Mouse (Mus musculus) cerebellum, adult 11-12 months (tissue): ENCODE measurements around the gene Gm9376.

Experiments
- DNase-seq: peaks from one replicate; pipeline ENCODE4 v3.0.0; 2022

The Gm9376 gene

GRCm38 (mm10) chr14:118266660-118267059, at the start of gene Gm9376:
Gene Gm9376, plus strand, starts transcription at chr14:118266960.
- no peak for DNase-seq

- no peak for DNase-seq
Observed at GRCm38 (mm10) chr14:118220885-118221284, 45.9 kb upstream of the Gm9376 start.

- DNase-seq: no peak
Observed at GRCm38 (mm10) chr14:118225061-118225743, 41.6 kb upstream of the Gm9376 start.

GRCm38 (mm10) chr14:118225911-118226310, 40.8 kb upstream of the Gm9376 start:
- DNase-seq: no peak

- DNase-seq: no peak
Observed at GRCm38 (mm10) chr14:118226471-118227155, 40.1 kb upstream of the Gm9376 start.

GRCm38 (mm10) chr14:118232381-118232970, 34.3 kb upstream of the Gm9376 start:
- DNase-seq: no peak

GRCm38 (mm10) chr14:118233786-118234540, 32.8 kb upstream of the Gm9376 start:
- no peak for DNase-seq

- DNase-seq: no peak
Observed at GRCm38 (mm10) chr14:118234541-118235210, 32.1 kb upstream of the Gm9376 start.

GRCm38 (mm10) chr14:118235361-118235972, 31.3 kb upstream of the Gm9376 start:
- no peak for DNase-seq

- no peak for DNase-seq
Observed at GRCm38 (mm10) chr14:118235973-118236885, 30.5 kb upstream of the Gm9376 start.

- peak; percentile 9 for DNase-seq
Observed at GRCm38 (mm10) chr14:118236886-118237289, 29.9 kb upstream of the Gm9376 start, which contains the start of gene Sox21. Gene Sox21, minus strand, starts transcription at chr14:118237030.

GRCm38 (mm10) chr14:118237786-118238185, 29.0 kb upstream of the Gm9376 start:
- DNase-seq: no peak

- DNase-seq: no peak
Observed at GRCm38 (mm10) chr14:118239351-118239750, 27.4 kb upstream of the Gm9376 start.

GRCm38 (mm10) chr14:118241416-118241815, 25.3 kb upstream of the Gm9376 start:
- no peak for DNase-seq

- no peak for DNase-seq
Observed at GRCm38 (mm10) chr14:118253381-118253780, 13.4 kb upstream of the Gm9376 start.

GRCm38 (mm10) chr14:118268849-118269248, 2.1 kb downstream of the Gm9376 start:
- DNase-seq: no peak

GRCm38 (mm10) chr14:118272594-118273555, 6.1 kb downstream of the Gm9376 start:
- no peak for DNase-seq

- no peak for DNase-seq
Observed at GRCm38 (mm10) chr14:118277704-118278498, 11.1 kb downstream of the Gm9376 start.

GRCm38 (mm10) chr14:118282272-118282671, 15.5 kb downstream of the Gm9376 start:
- no peak for DNase-seq
